Mouse (Mus musculus): Measurements from ENCODE around the gene Pde4d. TPM values are rescaled to one million over a fixed set of nuclear protein-coding genes. Genes with fewer than 3 reads are reported as not detected.

Gene Pde4d
- polyA plus RNA-seq, 1 experiment: 34.7 TPM

DNA sequence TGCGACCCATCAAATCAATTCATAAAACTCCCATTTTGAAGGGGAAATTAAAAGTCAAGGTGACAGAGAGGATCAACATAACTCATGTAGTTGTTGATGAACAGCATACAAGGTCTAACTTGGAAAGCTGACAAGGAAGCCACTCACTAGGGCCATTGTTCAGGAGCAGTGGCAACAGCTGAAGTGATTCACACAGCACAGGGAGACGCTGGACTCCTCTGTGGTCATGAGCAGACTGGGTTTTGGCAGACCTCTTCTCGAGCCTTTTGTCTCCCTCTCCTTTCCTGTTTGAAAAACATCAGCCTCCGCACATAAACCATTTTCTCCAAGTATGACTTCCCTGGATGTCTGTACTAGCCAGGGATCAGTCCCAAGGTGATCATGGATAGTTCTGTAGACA is 1094.9 kb downstream of the Pde4d start:
- TF ChIP-seq CTCF (IDR thresholded peaks at IDR 0.05; ENCODE audit: extremely low read depth, insufficient read depth, low read length): no peak
- no peak for TF ChIP-seq POLR2A (IDR thresholded peaks at IDR 0.05; ENCODE audit: extremely low read depth, insufficient read depth, low read length)
- Histone ChIP-seq H3K4me3 (ENCODE audit: insufficient read depth, low read length) (no peak overlapping the region), H3K4me1 (ENCODE audit: control insufficient read depth, insufficient read depth, low read length) (no peaks in the 10 kb centered on the region), H3K27ac (ENCODE audit: insufficient read depth, low read length) (no peak overlapping the region)

DNA sequence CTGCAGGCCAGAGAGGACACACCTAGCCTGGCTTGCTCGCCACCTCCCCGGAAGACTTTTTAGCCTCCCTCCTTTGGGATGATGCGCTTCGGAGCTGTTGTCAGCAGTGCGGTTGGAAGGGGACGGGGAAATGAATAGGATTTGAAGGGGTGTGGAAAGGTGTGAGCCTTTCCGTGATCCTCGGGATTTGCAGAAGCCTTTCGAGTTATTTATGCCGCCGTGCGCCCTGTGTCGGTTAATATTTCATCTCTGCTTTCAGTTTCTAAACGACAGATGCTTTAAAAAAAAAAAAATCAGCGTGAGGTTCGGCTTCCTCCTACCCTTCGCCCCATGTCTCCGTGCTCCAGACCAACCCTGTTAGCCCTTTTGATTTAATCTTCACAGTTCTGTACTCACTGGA is 1096.6 kb downstream of the Pde4d start:
- no peak for TF ChIP-seq CTCF (IDR thresholded peaks at IDR 0.05; ENCODE audit: extremely low read depth, insufficient read depth, low read length)
- no peak for TF ChIP-seq POLR2A (IDR thresholded peaks at IDR 0.05; ENCODE audit: extremely low read depth, insufficient read depth, low read length)
- no peaks in the 10 kb centered on the region for H3K4me1 ChIP-seq (ENCODE audit: control insufficient read depth, insufficient read depth, low read length)
- peak overlapping the region; percentile 49 for H3K4me3 ChIP-seq (ENCODE audit: insufficient read depth, low read length)
- no peak overlapping the region for H3K27ac ChIP-seq (ENCODE audit: insufficient read depth, low read length)

DNA sequence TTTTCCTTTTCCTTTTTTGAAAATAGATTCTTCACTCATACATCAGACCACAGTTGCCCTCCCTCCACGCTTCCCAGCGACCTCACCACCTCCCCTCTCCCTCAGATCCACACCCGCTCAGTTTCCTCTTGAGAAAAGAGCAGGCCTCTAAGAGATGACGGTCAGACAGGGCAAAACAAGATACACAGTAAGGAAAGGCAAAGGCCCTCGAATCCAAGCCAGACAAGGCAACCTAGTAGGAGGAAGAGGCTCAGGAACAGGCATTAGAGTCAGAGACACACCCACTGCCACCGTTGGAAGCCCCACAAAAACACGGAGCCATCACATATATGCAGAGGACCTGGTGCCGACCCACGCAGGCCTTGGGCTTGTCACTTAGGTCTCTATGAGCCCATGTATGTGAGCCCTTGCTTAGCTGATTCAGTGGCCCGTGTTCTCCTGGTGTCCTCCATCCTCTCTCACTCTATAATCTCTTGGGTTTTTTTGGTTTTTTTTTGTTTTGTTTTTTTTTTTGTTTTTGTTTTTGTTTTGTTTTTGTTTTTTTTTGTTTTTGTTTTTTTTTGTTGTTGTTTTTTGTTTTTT is 1097.3 kb downstream of the Pde4d start:
- TF ChIP-seq CTCF (IDR thresholded peaks at IDR 0.05; ENCODE audit: extremely low read depth, insufficient read depth, low read length): no peak
- TF ChIP-seq POLR2A (IDR thresholded peaks at IDR 0.05; ENCODE audit: extremely low read depth, insufficient read depth, low read length): no peak
- no peak overlapping the region for H3K4me3 ChIP-seq (ENCODE audit: insufficient read depth, low read length)
- no peak overlapping the region for H3K27ac ChIP-seq (ENCODE audit: insufficient read depth, low read length)
- H3K4me1 ChIP-seq (ENCODE audit: control insufficient read depth, insufficient read depth, low read length): no peaks in the 10 kb centered on the region

DNA sequence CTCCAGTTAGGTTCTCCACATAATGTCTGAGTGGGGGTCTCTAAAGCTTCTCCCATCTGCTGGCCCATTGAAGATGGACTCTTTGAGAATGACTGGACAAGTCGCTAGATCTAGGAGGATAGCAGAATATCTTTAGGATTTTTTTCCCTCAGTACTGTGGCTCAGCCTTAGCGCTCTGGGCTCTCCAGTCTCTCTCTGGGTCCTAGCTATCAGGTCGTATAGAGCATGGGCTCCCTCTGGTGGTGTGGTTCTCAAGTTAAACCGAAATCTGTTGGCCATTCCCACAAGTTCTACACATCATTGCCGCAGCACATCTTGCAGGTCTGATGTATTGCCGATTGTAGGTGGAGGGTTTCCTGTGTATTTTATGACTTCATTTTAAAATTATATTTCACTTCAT is 1098.0 kb downstream of the Pde4d start:
- TF ChIP-seq POLR2A (IDR thresholded peaks at IDR 0.05; ENCODE audit: extremely low read depth, insufficient read depth, low read length) (no peak), CTCF (IDR thresholded peaks at IDR 0.05; ENCODE audit: extremely low read depth, insufficient read depth, low read length) (peak; percentile 87)
- Histone ChIP-seq H3K4me1 (ENCODE audit: control insufficient read depth, insufficient read depth, low read length) (no peaks in the 10 kb centered on the region), H3K27ac (ENCODE audit: insufficient read depth, low read length) (no peak overlapping the region), H3K4me3 (ENCODE audit: insufficient read depth, low read length) (no peak overlapping the region)

DNA sequence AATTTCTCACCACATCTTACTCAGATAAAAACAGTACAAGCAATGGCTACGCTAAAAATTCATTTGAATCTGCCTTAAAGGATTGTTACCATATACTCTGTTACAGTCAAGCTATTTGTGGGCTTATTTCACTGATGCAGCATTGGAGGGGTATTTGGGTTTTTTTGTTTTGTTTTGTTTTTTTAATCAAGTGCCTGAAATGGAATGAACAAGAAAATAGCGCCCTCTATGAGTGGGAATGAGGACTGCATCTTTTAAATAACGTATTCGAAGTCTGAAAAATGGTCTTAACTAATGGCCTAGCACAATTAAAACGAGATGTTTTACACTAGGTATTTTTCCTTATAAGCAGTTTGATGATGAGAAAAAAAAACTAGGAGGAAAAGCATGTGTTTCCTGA is 1098.5 kb downstream of the Pde4d start:
- no peaks in the 10 kb centered on the region for H3K4me1 ChIP-seq (ENCODE audit: control insufficient read depth, insufficient read depth, low read length)
- no peak overlapping the region for H3K27ac ChIP-seq (ENCODE audit: insufficient read depth, low read length)
- TF ChIP-seq POLR2A (IDR thresholded peaks at IDR 0.05; ENCODE audit: extremely low read depth, insufficient read depth, low read length): no peak
- TF ChIP-seq CTCF (IDR thresholded peaks at IDR 0.05; ENCODE audit: extremely low read depth, insufficient read depth, low read length): no peak
- H3K4me3 ChIP-seq (ENCODE audit: insufficient read depth, low read length): no peak overlapping the region

DNA sequence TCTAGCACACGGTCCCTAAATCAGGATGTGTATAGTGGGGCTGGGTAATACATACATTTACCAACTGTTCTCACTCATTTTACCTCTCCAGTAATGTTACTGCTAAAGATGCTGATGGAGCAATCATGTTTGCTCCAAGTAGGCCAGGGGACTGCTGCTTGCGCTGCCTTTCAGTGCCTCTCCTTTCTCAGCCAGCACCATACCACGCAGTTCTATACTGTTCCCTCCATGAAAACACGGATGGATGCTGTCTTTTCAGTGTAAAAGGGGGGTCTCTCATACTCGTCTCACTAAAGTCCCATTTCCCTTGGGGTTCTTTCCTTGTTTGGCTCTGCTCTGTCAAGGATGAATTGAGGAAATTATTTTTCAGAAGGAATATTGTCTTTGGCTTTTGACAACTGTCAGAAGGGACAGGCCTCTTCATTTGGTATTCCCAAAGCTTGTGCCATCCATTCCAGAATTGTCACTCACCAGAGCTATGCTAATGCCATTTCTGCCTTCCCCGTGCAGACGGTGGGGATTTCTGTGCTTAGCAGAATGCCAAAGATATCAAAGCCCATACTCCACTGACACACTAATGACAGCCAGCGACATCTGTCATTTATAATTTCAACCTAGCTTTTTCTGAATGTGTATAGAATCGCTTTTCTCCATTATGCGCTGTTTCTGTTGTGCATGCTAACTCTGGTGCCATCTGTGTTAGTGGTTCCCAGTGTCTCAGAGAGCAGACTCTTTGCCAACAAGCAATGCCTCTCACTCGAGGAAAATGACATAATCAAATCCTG is 1099.2 kb downstream of the Pde4d start:
- TF ChIP-seq CTCF (IDR thresholded peaks at IDR 0.05; ENCODE audit: extremely low read depth, insufficient read depth, low read length): no peak
- no peak for TF ChIP-seq POLR2A (IDR thresholded peaks at IDR 0.05; ENCODE audit: extremely low read depth, insufficient read depth, low read length)
- H3K27ac ChIP-seq (ENCODE audit: insufficient read depth, low read length): no peak overlapping the region
- no peaks in the 10 kb centered on the region for H3K4me1 ChIP-seq (ENCODE audit: control insufficient read depth, insufficient read depth, low read length)
- no peak overlapping the region for H3K4me3 ChIP-seq (ENCODE audit: insufficient read depth, low read length)

DNA sequence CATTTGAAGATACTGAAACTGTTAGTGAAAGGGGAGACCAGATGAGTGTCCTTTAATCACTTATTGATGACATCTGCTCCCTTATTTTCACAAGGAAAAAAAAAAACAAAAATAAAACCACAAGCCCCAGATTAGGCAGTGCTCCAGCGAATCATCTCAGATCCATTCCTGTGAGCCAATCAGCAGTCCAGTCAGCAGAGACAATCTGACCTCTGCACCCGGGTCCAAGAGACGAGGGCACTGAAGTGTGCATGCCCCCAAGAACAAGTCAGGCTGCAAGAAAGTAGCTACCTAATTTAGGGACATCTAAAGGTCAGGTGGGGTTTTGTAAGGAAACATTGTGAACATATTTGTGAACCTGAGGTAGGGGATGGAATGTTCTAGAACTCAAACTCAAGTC is 1102.1 kb downstream of the Pde4d start:
- no peak for TF ChIP-seq CTCF (IDR thresholded peaks at IDR 0.05; ENCODE audit: extremely low read depth, insufficient read depth, low read length)
- TF ChIP-seq POLR2A (IDR thresholded peaks at IDR 0.05; ENCODE audit: extremely low read depth, insufficient read depth, low read length): no peak
- H3K4me1 ChIP-seq (ENCODE audit: control insufficient read depth, insufficient read depth, low read length): no peaks in the 10 kb centered on the region
- H3K27ac ChIP-seq (ENCODE audit: insufficient read depth, low read length): no peak overlapping the region
- H3K4me3 ChIP-seq (ENCODE audit: insufficient read depth, low read length): no peak overlapping the region

DNA sequence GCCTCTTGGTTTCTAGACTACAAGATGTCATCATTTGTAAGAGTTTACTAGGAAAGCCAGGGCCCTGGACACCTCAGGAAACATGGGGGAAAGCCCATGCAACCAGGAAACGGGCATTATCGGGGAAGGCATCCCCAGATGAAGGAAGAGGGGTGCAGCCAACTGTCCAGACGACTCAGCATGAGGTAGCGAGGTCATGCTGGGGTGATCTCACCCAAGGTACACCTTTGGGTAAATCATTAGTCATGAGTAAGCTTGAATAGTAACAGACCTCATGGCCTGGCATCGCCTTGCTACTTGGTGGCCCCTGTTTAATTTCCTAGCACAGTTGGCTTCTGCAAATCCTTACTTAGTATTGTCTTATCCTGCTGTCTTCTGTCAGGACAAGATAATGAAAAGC is 1105.8 kb downstream of the Pde4d start:
- Histone ChIP-seq H3K4me3 (ENCODE audit: insufficient read depth, low read length) (no peak overlapping the region), H3K27ac (ENCODE audit: insufficient read depth, low read length) (no peak overlapping the region), H3K4me1 (ENCODE audit: control insufficient read depth, insufficient read depth, low read length) (peaks cover 3% of the 10 kb centered on the region; the same call in 1 of the 2 replicates)
- TF ChIP-seq CTCF (IDR thresholded peaks at IDR 0.05; ENCODE audit: extremely low read depth, insufficient read depth, low read length) (no peak), POLR2A (IDR thresholded peaks at IDR 0.05; ENCODE audit: extremely low read depth, insufficient read depth, low read length) (no peak)

DNA sequence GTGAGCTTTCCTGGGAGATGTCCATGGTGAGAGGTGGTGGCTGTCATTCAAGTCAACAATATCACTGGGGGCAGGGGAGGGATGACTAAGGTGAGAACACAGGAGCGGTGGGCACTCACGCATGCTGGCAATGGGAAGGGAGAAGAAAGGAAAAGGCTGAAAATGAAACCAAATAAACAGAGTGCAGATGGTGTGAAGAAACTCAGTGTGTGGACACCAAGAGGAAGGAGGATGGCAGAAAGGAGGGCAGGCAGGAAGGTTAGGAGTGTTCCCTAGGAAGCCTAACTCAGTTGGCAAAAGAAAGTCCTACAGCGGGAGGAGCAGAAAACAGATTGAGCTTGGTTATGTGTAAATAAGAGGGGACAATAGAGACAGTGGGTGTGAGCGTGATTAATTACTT is 1107.1 kb downstream of the Pde4d start:
- H3K4me3 ChIP-seq (ENCODE audit: insufficient read depth, low read length): no peak overlapping the region
- TF ChIP-seq CTCF (IDR thresholded peaks at IDR 0.05; ENCODE audit: extremely low read depth, insufficient read depth, low read length) (no peak), POLR2A (IDR thresholded peaks at IDR 0.05; ENCODE audit: extremely low read depth, insufficient read depth, low read length) (no peak)
- no peak overlapping the region for H3K27ac ChIP-seq (ENCODE audit: insufficient read depth, low read length)
- peaks cover 3% of the 10 kb centered on the region; the same call in 1 of the 2 replicates for H3K4me1 ChIP-seq (ENCODE audit: control insufficient read depth, insufficient read depth, low read length)
